Mouse (Mus musculus): ENCODE measurements around the gene Nup98.

- no peak for TF ChIP-seq CTCF (IDR thresholded peaks at IDR 0.05; ENCODE audit: low read depth)
- TF ChIP-seq EP300 (IDR thresholded peaks at IDR 0.05; ENCODE audit: low read depth): no peak
These were observed 46.7 kb upstream of the Nup98 start for GRCm38 (mm10) chr7:102256636-102257035.

All from liver, embryonic 14.5 days (tissue).